20 mouse cellular contexts compared by ENCODE assay signal in the genomic region with DNA sequence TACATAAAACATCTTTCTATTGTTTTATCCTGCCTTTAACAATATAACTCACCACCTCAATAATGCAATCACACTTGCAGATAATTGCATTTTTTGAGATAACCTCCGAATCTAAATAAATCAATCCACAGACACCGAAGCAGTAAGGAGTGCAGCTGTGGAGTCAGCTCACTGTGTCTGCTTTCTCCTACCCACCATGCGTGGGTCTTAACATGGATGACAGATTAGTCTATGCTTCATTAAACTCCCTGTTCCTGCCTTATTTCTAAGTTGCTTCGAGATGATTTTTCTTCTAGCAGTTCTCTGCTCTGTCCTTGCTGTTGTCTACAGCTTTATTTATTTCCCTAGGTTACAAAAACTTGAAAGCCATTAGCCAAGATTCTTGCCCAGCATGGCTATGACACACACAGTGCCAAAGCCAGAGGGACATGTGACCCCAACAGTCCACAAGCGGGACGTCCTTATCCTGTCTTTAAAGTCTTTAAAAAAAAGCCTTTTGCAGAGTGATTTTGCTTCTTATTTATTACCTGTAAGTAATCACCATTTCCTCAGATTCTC.
"Had no signal": no experiment of that assay in that cellular context is flagged by ENCODE, and none has a peak within 500 bp of the region (broad histone marks: within the 10 kb centered on the region; RNA-seq: fewer than 3 reads in every experiment).

No protein-coding gene starts in this region.

- H3K4me2 ChIP-seq: limb, embryonic 12.5 days; limb, embryonic 15.5 days; liver, embryonic 11.5 days; lung, embryonic 14.5 days; midbrain, embryonic 12.5 days; midbrain, embryonic 15.5 days; neural tube, embryonic 13.5 days had no signal

- DNase-seq: kidney, adult 2 months; kidney, postnatal 10 days; left cerebral cortex, postnatal 4 days; liver, postnatal 0 days; lung, embryonic 14.5 days; right cerebral cortex, postnatal 4 days; thymus, adult 2 months; thymus, postnatal 14 days; thymus, postnatal 4 days had no signal

- H3K4me1 ChIP-seq: limb, embryonic 12.5 days; limb, embryonic 15.5 days; neural tube, embryonic 13.5 days had no signal

- H3K9ac ChIP-seq: limb, embryonic 12.5 days; limb, embryonic 15.5 days; liver, embryonic 14.5 days; liver, postnatal 0 days; lung, embryonic 14.5 days; midbrain, embryonic 12.5 days; midbrain, embryonic 15.5 days; neural tube, embryonic 13.5 days had no signal

- H3K27ac ChIP-seq: limb, embryonic 12.5 days; limb, embryonic 15.5 days; liver, embryonic 14.5 days; macrophage; midbrain, embryonic 12.5 days; midbrain, embryonic 15.5 days; neural tube, embryonic 13.5 days; stomach, postnatal 0 days had no signal

- H3K4me3 ChIP-seq: limb, embryonic 12.5 days; limb, embryonic 15.5 days; midbrain, embryonic 12.5 days; midbrain, embryonic 15.5 days; neural tube, embryonic 13.5 days had no signal

- H3K36me3 ChIP-seq: limb, embryonic 12.5 days; limb, embryonic 15.5 days; midbrain, embryonic 12.5 days; midbrain, embryonic 15.5 days; neural tube, embryonic 13.5 days had no signal

- H3K27me3 ChIP-seq: midbrain, embryonic 15.5 days; neural tube, embryonic 13.5 days had no signal

- ATAC-seq: intestine, embryonic 16.5 days; liver, postnatal 0 days; lung, postnatal 0 days; midbrain, embryonic 15.5 days had no signal

- H3K9me3 ChIP-seq: limb, embryonic 12.5 days; limb, embryonic 15.5 days; midbrain, embryonic 12.5 days; midbrain, embryonic 15.5 days; neural tube, embryonic 13.5 days had no signal
